Mouse (Mus musculus): Measurements from ENCODE around the gene Mapk11. TPM values are rescaled to one million over a fixed set of nuclear protein-coding genes. Genes with fewer than 3 reads are reported as not detected.

Gene Mapk11
- polyA plus RNA-seq, 1 experiment from 2014 or later = 7.5 TPM

DNA sequence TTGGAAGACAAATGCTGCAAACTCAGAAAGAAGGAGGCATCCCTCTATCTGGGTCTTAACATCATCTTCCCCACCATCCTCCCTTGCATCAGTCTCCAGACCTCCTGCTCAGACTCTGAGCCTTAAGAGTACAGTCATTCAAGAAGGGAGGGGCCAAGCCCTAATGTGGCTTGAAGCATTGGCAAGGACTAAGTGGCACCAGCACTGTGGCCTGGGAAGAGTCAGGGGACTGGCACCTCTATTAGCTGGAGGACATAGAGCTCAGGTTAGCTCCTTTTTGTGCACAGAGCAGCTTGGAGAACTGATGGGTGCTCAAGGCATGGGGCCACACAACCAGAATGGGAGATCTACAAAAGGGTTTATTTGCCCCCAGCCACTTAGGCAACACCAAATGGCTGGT, 19.2 kb downstream of the Mapk11 start:
- Histone ChIP-seq H3K9ac (ENCODE audit: low read depth, low read length) (no peak overlapping the region), H3K4me3 (replicated peaks; ENCODE audit: low read depth, low read length) (no peak overlapping the region), H3K4me2 (ENCODE audit: low read length) (no peak overlapping the region), H3K27ac (no peak overlapping the region), H3K36me3 (ENCODE audit: insufficient read depth, low read length) (no peaks in the 10 kb centered on the region), H3K4me1 (replicated peaks; ENCODE audit: insufficient read depth, low read length) (peaks cover 11% of the 10 kb centered on the region; the same call in 1 of the 2 replicates), H3K9me3 (replicated peaks; ENCODE audit: low read length) (no peaks in the 10 kb centered on the region), H3K27me3 (ENCODE audit: insufficient read depth, low read length) (no peaks in the 10 kb centered on the region)
- TF ChIP-seq CTCF (IDR thresholded peaks at IDR 0.05; ENCODE audit: low read depth) = no peak
- no peak for DNase-seq (ENCODE audit: low spot score)
- no peak for ATAC-seq (replicated peaks; ENCODE audit: low FRiP score, low read depth)

DNA sequence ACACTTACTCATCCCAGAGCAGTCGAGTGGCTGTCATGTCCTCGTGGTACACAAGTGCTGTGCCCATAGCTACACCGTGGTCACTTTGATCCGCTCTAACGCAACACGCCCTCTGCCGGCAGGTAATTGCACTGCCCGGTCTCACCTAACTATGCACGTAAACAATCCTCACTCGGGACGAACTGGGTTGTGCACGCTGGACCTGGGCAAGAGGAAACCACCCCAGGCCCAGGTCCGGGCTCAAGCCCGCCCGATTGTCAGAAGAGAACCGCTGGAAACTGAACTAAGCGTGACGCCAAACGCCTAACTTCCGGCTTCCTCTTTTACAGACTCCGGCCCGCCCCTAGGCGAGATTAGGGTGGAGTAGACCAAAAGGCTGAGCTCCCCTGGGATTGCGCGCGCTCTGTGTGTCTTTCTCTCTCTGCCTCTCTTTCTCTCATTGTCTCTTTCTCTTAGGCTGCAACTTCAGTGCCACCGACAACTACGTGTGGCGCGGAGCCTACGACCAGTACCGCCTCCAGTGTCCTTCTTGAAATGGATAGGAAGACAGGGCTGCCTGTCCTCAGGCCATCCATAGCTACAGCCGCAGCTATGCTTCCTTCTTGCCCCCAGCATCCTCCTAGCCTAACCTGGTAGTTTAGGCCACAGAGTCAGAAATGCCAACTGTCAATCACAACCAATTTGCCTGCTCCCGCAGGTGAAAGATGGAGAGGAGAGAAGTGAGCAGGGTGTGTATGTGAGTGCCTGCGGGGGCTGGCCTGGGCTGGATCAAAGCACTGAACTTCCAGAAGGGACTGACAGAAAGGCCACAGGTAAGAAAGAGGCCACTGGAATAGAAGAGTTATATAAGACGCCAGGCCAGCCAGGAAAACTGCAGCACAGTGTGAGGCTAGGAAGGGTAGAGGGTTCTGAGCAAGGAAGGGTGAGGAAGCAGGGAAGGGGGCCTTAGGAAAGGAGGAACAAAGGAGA, 20.8 kb downstream of the Mapk11 start, which contains the start of gene Hdac10:
Hdac10 (minus strand) TSS at position 319 of the 969 bp plus-strand sequence.
- Histone ChIP-seq H3K4me1 (replicated peaks; ENCODE audit: insufficient read depth, low read length) (peaks cover 13% of the 10 kb centered on the region; the same call in 1 of the 2 replicates), H3K27me3 (ENCODE audit: insufficient read depth, low read length) (no peaks in the 10 kb centered on the region), H3K4me2 (ENCODE audit: low read length) (peak within 1 kb of the TSS; percentile 81), H3K4me3 (replicated peaks; ENCODE audit: low read depth, low read length) (peak within 1 kb of the TSS; percentile 57), H3K9ac (ENCODE audit: low read depth, low read length) (peak within 1 kb of the TSS; percentile 67), H3K9me3 (replicated peaks; ENCODE audit: low read length) (no peaks in the 10 kb centered on the region), H3K27ac (peak within 1 kb of the TSS; percentile 82), H3K36me3 (ENCODE audit: insufficient read depth, low read length) (no peaks in the 10 kb centered on the region)
- 3% methylated on average over 36 of the region's 36 CpGs for WGBS
- ATAC-seq (replicated peaks; ENCODE audit: low FRiP score, low read depth) (peak; percentile 86), DNase-seq (ENCODE audit: low spot score) (peak; percentile 87)
- peak; percentile 91 for TF ChIP-seq CTCF (IDR thresholded peaks at IDR 0.05; ENCODE audit: low read depth)

DNA sequence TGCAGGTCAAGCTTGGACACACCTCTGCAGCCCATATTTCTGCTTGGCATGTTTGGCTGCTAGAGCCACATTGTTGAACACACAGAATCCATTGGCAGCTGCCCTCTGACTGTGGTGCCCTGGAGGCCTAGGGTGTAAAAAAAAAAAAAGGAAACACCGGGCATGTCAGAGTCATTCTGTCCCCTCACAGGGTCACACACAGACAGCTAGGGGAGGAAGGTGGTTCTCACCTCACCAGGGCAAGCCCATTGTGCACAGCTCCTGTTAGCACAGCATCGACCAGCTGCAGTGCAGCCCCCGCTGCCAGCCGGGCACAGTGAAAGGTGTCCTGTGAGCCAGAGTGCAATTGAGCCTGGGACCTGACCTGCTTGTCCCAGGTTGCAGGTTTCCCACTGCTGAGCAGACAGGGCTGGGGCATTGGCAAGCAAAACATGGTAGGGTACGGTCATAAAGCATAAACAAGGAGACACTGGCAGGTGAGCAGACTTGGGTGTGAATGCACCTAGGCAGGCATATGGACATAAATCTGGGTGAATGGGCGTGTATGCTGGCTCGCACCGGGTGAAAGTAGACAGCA, 22.0 kb downstream of the Mapk11 start:
- Histone ChIP-seq H3K36me3 (ENCODE audit: insufficient read depth, low read length) (no peaks in the 10 kb centered on the region), H3K27ac (no peak overlapping the region), H3K4me2 (ENCODE audit: low read length) (peak overlapping the region; percentile 81), H3K4me3 (replicated peaks; ENCODE audit: low read depth, low read length) (peak overlapping the region; percentile 57; the same call in 1 of the 2 replicates), H3K9me3 (replicated peaks; ENCODE audit: low read length) (no peaks in the 10 kb centered on the region), H3K9ac (ENCODE audit: low read depth, low read length) (peak overlapping the region; percentile 67), H3K4me1 (replicated peaks; ENCODE audit: insufficient read depth, low read length) (peaks cover 16% of the 10 kb centered on the region; the same call in 1 of the 2 replicates), H3K27me3 (ENCODE audit: insufficient read depth, low read length) (no peaks in the 10 kb centered on the region)
- no peak for TF ChIP-seq CTCF (IDR thresholded peaks at IDR 0.05; ENCODE audit: low read depth)
- no peak for DNase-seq (ENCODE audit: low spot score)
- no peak for ATAC-seq (replicated peaks; ENCODE audit: low FRiP score, low read depth)
- 72% methylated on average over 8 of the region's 8 CpGs for WGBS

DNA sequence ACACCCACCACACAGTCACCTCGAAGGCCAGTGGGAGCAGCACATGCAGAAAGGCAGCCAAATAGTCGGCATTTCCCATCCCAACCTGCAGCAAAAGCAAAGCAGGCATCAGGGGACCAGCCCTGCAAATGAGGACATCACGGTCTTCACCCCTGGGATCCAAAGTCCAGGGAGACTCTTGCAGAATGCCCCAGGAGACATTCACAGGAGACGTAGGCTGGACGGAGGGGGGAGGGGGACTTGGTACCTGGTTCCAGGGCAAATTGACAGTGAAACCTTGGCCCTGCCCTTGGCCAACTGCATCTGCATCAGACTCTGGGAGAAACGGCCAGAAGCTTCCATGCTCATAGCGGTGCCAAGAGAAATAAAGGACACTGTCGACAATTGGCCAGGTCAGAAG, 22.8 kb downstream of the Mapk11 start:
- no peak for DNase-seq (ENCODE audit: low spot score)
- Histone ChIP-seq H3K9ac (ENCODE audit: low read depth, low read length) (no peak overlapping the region), H3K4me3 (replicated peaks; ENCODE audit: low read depth, low read length) (no peak overlapping the region), H3K4me1 (replicated peaks; ENCODE audit: insufficient read depth, low read length) (peaks cover 25% of the 10 kb centered on the region), H3K27me3 (ENCODE audit: insufficient read depth, low read length) (no peaks in the 10 kb centered on the region), H3K27ac (no peak overlapping the region), H3K9me3 (replicated peaks; ENCODE audit: low read length) (no peaks in the 10 kb centered on the region), H3K4me2 (ENCODE audit: low read length) (no peak overlapping the region), H3K36me3 (ENCODE audit: insufficient read depth, low read length) (no peaks in the 10 kb centered on the region)
- WGBS = 87% methylated on average over 8 of the region's 8 CpGs
- no peak for TF ChIP-seq CTCF (IDR thresholded peaks at IDR 0.05; ENCODE audit: low read depth)
- ATAC-seq (replicated peaks; ENCODE audit: low FRiP score, low read depth) = no peak

DNA sequence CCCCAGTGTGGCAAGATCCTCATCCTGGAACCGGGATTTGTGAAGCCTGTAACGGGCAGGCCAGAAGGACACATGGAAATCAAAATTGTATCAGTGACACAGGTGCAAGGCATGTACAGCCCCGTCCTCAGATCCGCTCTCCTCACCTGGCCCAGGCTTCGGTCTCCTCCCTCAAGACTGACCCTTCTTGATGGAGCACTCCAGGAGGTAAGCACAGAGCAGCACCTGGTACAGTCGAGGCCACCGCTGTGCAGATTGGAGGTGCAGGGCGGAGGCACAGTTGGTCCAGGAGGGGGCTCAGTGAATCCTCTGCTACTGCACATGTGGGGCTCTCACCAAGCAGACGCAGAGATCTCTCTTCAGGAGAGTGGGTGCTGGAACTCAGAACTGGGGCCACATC, 24.1 kb downstream of the Mapk11 start:
- TF ChIP-seq CTCF (IDR thresholded peaks at IDR 0.05; ENCODE audit: low read depth) = no peak
- DNase-seq (ENCODE audit: low spot score) (no peak), ATAC-seq (replicated peaks; ENCODE audit: low FRiP score, low read depth) (no peak)
- Histone ChIP-seq H3K4me1 (replicated peaks; ENCODE audit: insufficient read depth, low read length) (peaks cover 31% of the 10 kb centered on the region), H3K4me3 (replicated peaks; ENCODE audit: low read depth, low read length) (no peak overlapping the region), H3K36me3 (ENCODE audit: insufficient read depth, low read length) (no peaks in the 10 kb centered on the region), H3K27me3 (ENCODE audit: insufficient read depth, low read length) (no peaks in the 10 kb centered on the region), H3K9me3 (replicated peaks; ENCODE audit: low read length) (no peaks in the 10 kb centered on the region), H3K27ac (no peak overlapping the region), H3K9ac (ENCODE audit: low read depth, low read length) (no peak overlapping the region), H3K4me2 (ENCODE audit: low read length) (no peak overlapping the region)
- 96% methylated on average over 9 of the region's 9 CpGs for WGBS

DNA sequence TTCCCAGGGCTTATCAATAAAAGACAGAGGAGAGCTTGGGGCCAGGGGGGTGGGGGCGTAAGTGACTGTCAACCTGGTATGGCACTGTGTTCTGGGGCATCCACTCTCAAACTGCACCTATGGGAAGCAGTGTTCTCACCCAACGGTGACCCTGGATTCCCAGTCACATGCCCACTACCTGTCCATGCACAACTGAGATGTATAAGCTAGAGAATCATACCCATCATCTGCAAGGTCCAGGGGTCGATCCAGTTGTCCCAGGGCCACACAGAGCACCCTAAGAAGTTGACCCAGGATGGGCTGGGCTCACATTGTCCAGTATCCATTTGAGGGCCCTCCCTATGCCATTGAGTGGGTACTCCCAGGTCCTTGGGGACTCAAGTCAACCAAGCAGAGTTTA, 25.1 kb downstream of the Mapk11 start:
- peaks cover 31% of the 10 kb centered on the region for H3K4me1 ChIP-seq (replicated peaks; ENCODE audit: insufficient read depth, low read length)
- H3K4me2 ChIP-seq (ENCODE audit: low read length) = no peak overlapping the region
- no peaks in the 10 kb centered on the region for H3K27me3 ChIP-seq (ENCODE audit: insufficient read depth, low read length)
- peaks cover 3% of the 10 kb centered on the region; the same call in 1 of the 2 replicates for H3K36me3 ChIP-seq (ENCODE audit: insufficient read depth, low read length)
- no peaks in the 10 kb centered on the region for H3K9me3 ChIP-seq (replicated peaks; ENCODE audit: low read length)
- no peak for TF ChIP-seq CTCF (IDR thresholded peaks at IDR 0.05; ENCODE audit: low read depth)
- ATAC-seq (replicated peaks; ENCODE audit: low FRiP score, low read depth) (no peak), DNase-seq (ENCODE audit: low spot score) (no peak)
- no peak overlapping the region for H3K4me3 ChIP-seq (replicated peaks; ENCODE audit: low read depth, low read length)
- H3K9ac ChIP-seq (ENCODE audit: low read depth, low read length) = 0 out of 2 replicates have a peak overlapping the region, but pooled peaks have one; percentile 79
- no peak overlapping the region for H3K27ac ChIP-seq
- 94% methylated on average over 3 of the region's 3 CpGs for WGBS

Measured in kidney, postnatal 0 days (tissue).